Mouse (Mus musculus): ENCODE data around the gene Gm9732. TPM values are rescaled to one million over a fixed set of nuclear protein-coding genes. Genes with fewer than 3 reads are reported as not detected.

Gene Gm9732
- not detected in 2 replicates for polyA plus RNA-seq (2015; fragmentation: Nextera tagmentation; extraction: Ambion mirVana)

GRCm38 (mm10) chr14:43274986-43275511 is at the start of gene Gm9732:
TSS of gene Gm9732 (plus strand) at chr14:43275036.

GRCm38 (mm10) chr14:43235204-43235603 is 39.6 kb upstream of the Gm9732 start, which contains the start of gene Gm8122:
TSS of gene Gm8122 (minus strand) at chr14:43235304.

GRCm38 (mm10) chr14:43258349-43258748 is 16.5 kb upstream of the Gm9732 start, which contains the start of gene Gm8126:
TSS of gene Gm8126 (plus strand) at chr14:43258649.

GRCm38 (mm10) chr14:43293503-43293902 is 18.7 kb downstream of the Gm9732 start, which contains the start of gene Gm8127:
TSS of gene Gm8127 (minus strand) at chr14:43293832.

GRCm38 (mm10) chr14:43347711-43348110 is 72.9 kb downstream of the Gm9732 start, which contains the start of gene 1700001F09Rik:
TSS of gene 1700001F09Rik (minus strand) at chr14:43347811.

Other genes starting within 250 kb of the Gm9732 start
- not detected in 2 replicates for gene Gm8094, start 198.4 kb upstream of the Gm9732 start, polyA plus RNA-seq (2015; fragmentation: Nextera tagmentation; extraction: Ambion mirVana)
- gene Gm8104, start 174.4 kb upstream of the Gm9732 start, polyA plus RNA-seq (2015; fragmentation: Nextera tagmentation; extraction: Ambion mirVana), result not detected in 2 replicates
- gene Gm7233, start 95.2 kb upstream of the Gm9732 start, polyA plus RNA-seq (2015; fragmentation: Nextera tagmentation; extraction: Ambion mirVana), result not detected in 2 replicates
- gene Gm8122, start 39.7 kb upstream of the Gm9732 start, polyA plus RNA-seq (2015; fragmentation: Nextera tagmentation; extraction: Ambion mirVana), result not detected in 2 replicates
- not detected in 2 replicates for gene Gm8126, start 16.4 kb upstream of the Gm9732 start, polyA plus RNA-seq (2015; fragmentation: Nextera tagmentation; extraction: Ambion mirVana)
- not detected in 2 replicates for gene Gm8127, start 18.8 kb downstream of the Gm9732 start, polyA plus RNA-seq (2015; fragmentation: Nextera tagmentation; extraction: Ambion mirVana)
- gene 1700001F09Rik, start 72.8 kb downstream of the Gm9732 start, polyA plus RNA-seq (2015; fragmentation: Nextera tagmentation; extraction: Ambion mirVana), result not detected in 2 replicates
- gene Gm8138, start 141.3 kb downstream of the Gm9732 start, polyA plus RNA-seq (2015; fragmentation: Nextera tagmentation; extraction: Ambion mirVana), result not detected in 2 replicates